Mouse (Mus musculus) MEL (cell line): ENCODE measurements around the gene Nup214.

Source experiments
- CTCF ChIP-seq, 3 experiments: IDR thresholded peaks in 2 of 3; conservative IDR thresholded peaks in 1 of 3; 2 replicates each; pipeline ENCODE4 v1.5.1; 2011 to 2012; ENCODE audit warnings: low read length in 3 of 3, low read depth in 2 of 3, mild to moderate bottlenecking in 2 of 3, improper control_type of control experiment in 1 of 3, inconsistent platforms in 1 of 3, mixed read lengths in 1 of 3, moderate library complexity in 1 of 3; ENCODE audit not compliant: control insufficient read depth in 1 of 3, insufficient read depth in 1 of 3, poor library complexity in 1 of 3, severe bottlenecking in 1 of 3
- ELF1 ChIP-seq: IDR thresholded peaks from 2 replicates; pipeline ENCODE4 v1.6.1; 2014; ENCODE audit warnings: low read depth, mild to moderate bottlenecking, inconsistent platforms, low read length, improper control_type of control experiment, moderate library complexity
- EP300 ChIP-seq, 2 experiments: IDR thresholded peaks; 2 replicates each; pipeline ENCODE4 v1.6.1; 2011; ENCODE audit warnings: improper control_type of control experiment in 2 of 2, low read length in 2 of 2, low read depth in 1 of 2, mild to moderate bottlenecking in 1 of 2
- MAFK ChIP-seq: IDR thresholded peaks from 2 replicates; pipeline ENCODE4 v1.6.1; 2011; ENCODE audit warnings: low read depth, mild to moderate bottlenecking, low read length, improper control_type of control experiment, borderline replicate concordance
- MEF2A ChIP-seq: IDR thresholded peaks from 2 replicates; pipeline ENCODE4 v1.6.1; 2014; ENCODE audit warnings: low read depth, mild to moderate bottlenecking, inconsistent platforms, low read length, improper control_type of control experiment; ENCODE audit not compliant: poor library complexity, insufficient replicate concordance, severe bottlenecking; ENCODE audit errors: extremely low read depth
- POLR2A ChIP-seq, 2 experiments: IDR thresholded peaks; 2 replicates each; pipeline ENCODE4 v1.6.1; 2011 to 2012; ENCODE audit warnings: low read length in 2 of 2, mild to moderate bottlenecking in 2 of 2, control low read depth in 1 of 2, improper control_type of control experiment in 1 of 2, low read depth in 1 of 2, moderate library complexity in 1 of 2; ENCODE audit not compliant: control insufficient read depth in 1 of 2, insufficient read depth in 1 of 2, poor library complexity in 1 of 2
- POLR2AphosphoS5 ChIP-seq: IDR thresholded peaks from 2 replicates; pipeline ENCODE4 v1.6.1; 2012; ENCODE audit warnings: low read depth, borderline replicate concordance, mild to moderate bottlenecking, inconsistent platforms, low read length, moderate library complexity, mixed read lengths
- USF1 ChIP-seq: IDR thresholded peaks from 2 replicates; pipeline ENCODE4 v1.6.1; 2014; ENCODE audit warnings: low read depth, mild to moderate bottlenecking, inconsistent platforms, low read length, improper control_type of control experiment, moderate library complexity
- ZC3H11A ChIP-seq: IDR thresholded peaks from 2 replicates; pipeline ENCODE4 v1.6.1; 2012; ENCODE audit warnings: low read depth, mild to moderate bottlenecking, inconsistent platforms, low read length, improper control_type of control experiment

DNA sequence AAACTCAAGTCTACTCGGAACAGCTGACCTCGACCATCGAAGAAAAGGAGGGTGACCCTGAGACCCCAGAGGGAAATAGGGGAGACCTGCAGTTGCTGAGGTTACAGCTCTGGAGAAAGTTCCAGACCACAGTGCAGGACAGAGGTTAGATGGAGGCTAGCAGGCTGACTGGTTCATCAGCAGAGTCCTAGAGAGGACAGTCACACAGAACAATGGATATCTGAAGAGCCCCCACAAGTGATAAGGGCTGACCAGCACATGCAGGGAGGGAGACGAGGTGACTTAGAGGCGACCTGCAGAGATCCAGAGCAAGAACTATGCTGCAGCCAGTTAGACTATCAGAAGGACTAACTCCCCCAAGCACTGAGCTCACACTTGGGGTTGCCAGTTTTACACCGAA, 85.4 kb downstream of the Nup214 start:
- TF ChIP-seq MAFK, result no peak
- TF ChIP-seq POLR2A (IDR thresholded peaks at IDR 0.05; ENCODE audit: control insufficient read depth in 1 of 2, insufficient read depth in 1 of 2, low read depth in 1 of 2, low read length in 2 of 2, poor library complexity in 1 of 2), result no peak
- no peak for TF ChIP-seq CTCF (IDR thresholded peaks at IDR 0.05 in 2 of 3, conservative IDR thresholded peaks at IDR 0.05 in 1 of 3; ENCODE audit: control insufficient read depth in 1 of 3, insufficient read depth in 1 of 3, low read depth in 2 of 3, low read length in 3 of 3, poor library complexity in 1 of 3, severe bottlenecking in 1 of 3)
- TF ChIP-seq USF1, result no peak
- no peak for TF ChIP-seq ELF1
- no peak for TF ChIP-seq POLR2AphosphoS5
- TF ChIP-seq ZC3H11A, result no peak
- no peak for TF ChIP-seq MEF2A
- no peak for TF ChIP-seq EP300 (IDR thresholded peaks at IDR 0.05; ENCODE audit: low read depth in 1 of 2, low read length in 2 of 2)
